Mouse (Mus musculus): ENCODE data around the gene Vps35l. TPM values are rescaled to one million over a fixed set of nuclear protein-coding genes. Genes with fewer than 3 reads are reported as not detected.

Vps35l gene
- total and polyA plus RNA-seq, 3 experiments = 32.6 to 85.3 (median 52.2) TPM

GRCm38 (mm10) chr7:118777598-118778394, 37.8 kb downstream of the Vps35l start:
- DNase-seq = no peak

DNA sequence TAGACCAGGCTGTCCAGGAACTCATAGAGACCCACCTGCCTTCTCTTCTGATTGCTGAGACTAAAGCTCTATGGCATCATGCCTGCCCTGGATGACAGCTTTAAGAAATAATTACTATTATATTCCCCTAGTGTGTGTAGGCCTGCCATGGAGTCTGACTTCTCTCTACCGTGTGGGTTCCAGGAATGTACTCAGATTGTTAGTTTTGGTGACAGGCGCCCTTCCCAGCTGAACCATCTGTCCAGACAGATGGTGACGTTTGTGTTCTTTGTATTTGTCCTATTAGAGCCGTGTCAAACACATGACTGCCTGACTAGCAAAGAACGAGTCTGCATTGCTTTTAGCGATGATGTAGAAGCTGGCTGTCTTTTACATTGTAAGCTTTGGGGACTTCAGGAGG, 38.5 kb downstream of the Vps35l start:
- no peak for DNase-seq

- no peak for DNase-seq
Observed at GRCm38 (mm10) chr7:118783305-118784001, 43.4 kb downstream of the Vps35l start.

- no peak for DNase-seq
Observed at GRCm38 (mm10) chr7:118786091-118786490, 46.1 kb downstream of the Vps35l start.

DNA sequence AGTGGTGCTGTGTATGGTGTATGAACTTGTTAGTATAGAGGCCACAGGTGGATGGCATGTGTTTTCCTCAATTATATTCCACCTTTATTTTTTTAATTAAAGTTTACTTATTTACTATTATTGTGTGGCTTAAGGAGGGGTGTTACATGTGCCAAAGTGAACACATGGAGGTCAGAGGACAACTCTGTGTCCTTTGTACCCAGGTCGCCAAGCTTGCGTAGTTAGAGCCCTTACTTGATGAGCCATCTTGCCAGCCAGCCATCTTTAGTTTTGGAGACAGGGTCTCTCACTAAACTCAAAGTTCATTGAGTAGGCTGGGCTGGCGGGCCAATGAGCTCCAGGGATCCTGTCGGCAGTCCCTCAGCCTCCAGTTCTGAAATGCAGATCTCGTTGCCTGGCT, 47.3 kb downstream of the Vps35l start:
- no peak for DNase-seq

GRCm38 (mm10) chr7:118788481-118788880, 48.5 kb downstream of the Vps35l start:
- peak; percentile 68 for DNase-seq

GRCm38 (mm10) chr7:118790292-118790691, 50.3 kb downstream of the Vps35l start:
- no peak for DNase-seq

DNA sequence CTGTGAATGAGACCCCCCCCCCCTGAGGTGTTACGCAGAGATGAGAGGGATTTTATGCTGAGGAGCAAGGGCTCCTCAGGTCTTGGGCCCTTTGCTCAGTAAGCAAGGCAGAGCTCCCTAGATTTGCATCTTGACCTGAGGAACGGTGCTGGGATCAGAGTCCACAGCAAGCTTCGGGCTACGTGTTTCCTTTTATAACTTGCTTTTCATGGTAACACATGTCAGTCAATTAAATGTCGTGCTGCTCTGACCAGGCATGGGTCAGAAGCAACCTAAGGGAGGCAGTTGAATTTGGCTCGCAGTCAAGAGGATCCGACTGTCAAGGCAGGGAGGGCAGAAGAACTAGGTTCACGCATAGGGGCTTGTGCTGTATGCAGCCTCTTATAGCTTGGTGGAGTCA, 53.9 kb downstream of the Vps35l start:
- DNase-seq = no peak

GRCm38 (mm10) chr7:118795779-118796178, 55.8 kb downstream of the Vps35l start:
- DNase-seq = no peak

DNA sequence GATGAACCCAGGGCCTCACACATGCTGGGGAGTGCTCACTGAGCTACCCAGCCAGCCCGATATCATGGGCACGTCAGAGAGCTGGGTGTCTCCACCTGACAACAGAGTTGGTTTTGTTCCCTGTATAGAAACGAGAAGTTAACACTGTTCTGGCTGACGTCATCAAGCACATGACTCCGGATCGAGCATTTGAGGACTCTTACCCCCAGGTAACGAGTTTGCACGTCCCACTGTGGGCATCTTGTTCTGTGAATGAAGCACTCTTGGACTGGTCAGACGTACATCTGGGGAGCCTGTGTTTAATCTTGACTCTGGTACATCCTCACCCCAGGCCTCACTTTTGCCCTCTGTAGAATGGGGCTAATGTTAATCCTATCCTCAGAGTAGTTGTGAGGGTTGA, 56.8 kb downstream of the Vps35l start:
- no peak for DNase-seq

GRCm38 (mm10) chr7:118797600-118797999, 57.6 kb downstream of the Vps35l start:
- no peak for DNase-seq

DNA sequence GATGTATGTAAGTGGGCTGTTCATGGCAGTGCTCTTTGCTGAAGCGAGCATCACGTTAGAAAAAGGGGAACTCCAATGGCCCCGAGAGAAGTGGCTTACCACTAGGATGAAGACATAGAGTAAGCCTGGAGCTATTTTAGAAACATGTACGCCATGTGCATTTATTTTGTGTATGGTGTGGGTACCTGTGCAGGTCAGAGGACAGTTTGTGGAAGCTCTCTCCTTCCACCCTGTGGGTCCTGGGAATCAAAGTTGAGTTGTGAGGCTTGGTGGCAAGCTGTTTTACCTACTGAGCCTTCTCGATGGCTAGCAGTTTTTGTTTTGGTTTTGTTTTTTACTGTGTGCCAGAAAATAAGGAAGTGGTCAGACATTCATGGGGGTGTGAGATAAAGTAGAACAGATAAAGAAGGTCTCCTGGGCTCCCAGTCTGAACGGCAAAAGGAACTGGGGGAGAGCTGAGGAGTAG, 58.1 kb downstream of the Vps35l start:
- no peak for DNase-seq

GRCm38 (mm10) chr7:118800112-118800734, 60.2 kb downstream of the Vps35l start:
- no peak for DNase-seq

GRCm38 (mm10) chr7:118801791-118802190, 61.8 kb downstream of the Vps35l start:
- no peak for DNase-seq

- DNase-seq = no peak
Observed at GRCm38 (mm10) chr7:118803425-118803824, 63.4 kb downstream of the Vps35l start.

DNA sequence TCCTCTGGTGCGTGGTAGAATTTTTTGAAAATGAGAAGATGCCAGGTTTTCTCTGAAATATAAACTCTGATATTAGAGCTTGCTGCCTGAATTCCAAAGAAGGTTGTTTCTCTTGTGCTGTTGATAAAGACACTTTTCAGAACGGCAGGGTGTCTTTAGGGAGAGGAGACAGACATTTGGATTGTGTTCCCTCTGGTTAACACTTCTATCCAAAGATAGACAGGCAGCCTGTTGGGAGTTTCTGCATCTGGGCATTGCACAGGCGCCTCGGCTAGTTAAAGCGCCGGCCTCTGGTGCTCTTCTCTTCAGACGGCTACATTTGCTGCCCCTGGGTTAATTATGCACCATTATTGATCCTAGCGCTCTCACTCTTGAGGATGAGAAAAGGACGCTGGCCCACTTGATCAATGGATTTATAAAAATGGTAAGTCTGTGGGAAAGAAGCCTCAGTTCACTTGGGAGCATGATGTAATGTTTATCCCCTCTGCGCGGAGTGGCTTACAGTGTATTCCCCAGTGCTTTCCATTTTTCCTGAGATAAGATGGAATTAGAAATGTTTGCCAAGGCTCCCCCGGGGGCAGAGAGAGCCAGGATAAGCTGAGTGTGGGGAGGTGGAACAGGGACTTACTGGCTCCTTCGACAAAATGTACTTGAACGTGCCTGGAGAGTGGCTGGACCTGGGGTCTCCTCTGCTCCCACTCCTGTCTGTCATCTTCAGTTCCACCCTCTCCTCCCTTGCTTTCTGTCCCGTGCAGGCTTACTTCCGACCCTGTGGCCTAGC, 66.8 kb downstream of the Vps35l start:
- DNase-seq = no peak

- no peak for DNase-seq
Observed at GRCm38 (mm10) chr7:118807899-118808298, 67.9 kb downstream of the Vps35l start.

DNA sequence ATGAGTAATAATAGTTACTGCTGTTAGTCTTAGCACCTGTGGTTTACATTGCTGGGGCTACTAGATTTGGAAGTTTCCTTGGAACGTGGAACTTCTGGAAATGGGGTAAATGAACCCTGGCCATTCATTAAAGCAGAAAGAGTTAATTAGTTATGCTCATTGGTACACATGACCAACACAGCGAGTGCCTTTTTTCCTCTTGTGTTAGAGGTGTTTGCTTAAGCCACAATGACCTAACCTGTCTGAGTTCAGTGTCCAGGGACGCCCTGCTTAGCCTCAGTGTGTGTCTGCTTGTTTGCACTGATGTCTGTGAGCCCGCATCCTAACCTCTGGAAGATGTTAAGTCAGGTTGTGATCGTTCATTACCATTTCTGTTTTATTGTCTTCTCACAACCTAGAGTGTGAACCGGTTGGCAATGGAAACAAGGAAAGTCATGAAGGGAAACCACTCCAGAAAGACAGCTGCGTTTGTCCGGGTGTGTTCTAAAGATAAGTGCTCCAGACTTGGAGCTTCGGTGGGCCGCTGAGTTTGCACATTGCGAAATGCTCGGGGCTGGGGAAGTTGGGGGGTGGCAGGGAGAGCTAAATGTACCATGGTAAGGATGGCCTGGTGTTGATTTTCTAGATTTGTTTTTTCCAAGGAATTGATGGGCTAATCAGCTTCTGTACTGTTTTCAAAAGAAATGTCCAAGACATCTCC, 71.5 kb downstream of the Vps35l start:
- no peak for DNase-seq

GRCm38 (mm10) chr7:118813592-118813991, 73.6 kb downstream of the Vps35l start:
- DNase-seq = no peak

- DNase-seq = no peak
Observed at GRCm38 (mm10) chr7:118816275-118816674, 76.2 kb downstream of the Vps35l start.

DNA sequence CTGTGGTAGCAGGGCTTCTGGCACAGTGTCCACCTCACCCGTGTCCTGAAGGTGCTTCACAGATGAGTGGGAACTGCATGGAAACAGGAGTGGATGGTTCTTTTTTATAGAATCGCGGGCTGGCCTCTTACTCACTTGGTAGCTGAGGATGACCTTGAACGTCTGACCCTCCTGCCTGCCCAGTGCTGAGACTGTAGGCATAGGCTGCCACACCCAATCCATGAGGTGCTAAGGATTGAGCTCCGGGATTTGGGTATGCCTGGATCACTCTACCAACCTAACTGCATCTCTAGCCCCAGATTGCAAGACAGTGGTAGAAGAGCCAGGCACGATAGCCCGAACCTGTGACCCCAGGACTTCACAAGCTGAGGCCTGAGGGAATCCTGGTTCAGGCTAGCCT, 77.7 kb downstream of the Vps35l start:
- DNase-seq = no peak

DNA sequence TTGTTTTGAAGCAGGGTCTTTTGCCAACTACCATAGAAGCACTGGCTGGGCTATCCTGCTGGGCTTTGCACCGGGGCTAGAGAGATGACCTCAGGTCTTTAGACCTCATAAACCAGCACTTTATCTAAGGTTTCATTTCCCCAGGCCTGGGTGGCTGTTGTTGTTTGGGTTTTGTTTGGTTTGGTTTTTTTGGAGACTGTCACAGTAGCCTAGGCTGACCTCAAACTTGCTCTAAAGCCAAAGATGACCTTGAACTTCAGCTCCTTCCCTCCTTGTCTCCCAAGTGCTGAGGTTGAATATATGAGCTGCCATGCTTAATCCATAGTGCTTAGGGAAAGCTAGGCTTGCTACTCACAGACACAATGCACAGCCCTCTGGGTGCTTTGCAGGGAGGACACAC, 79.6 kb downstream of the Vps35l start:
- DNase-seq = no peak

Measured in adrenal gland, adult 2 months (tissue).